Mouse (Mus musculus) heart, postnatal 0 days (tissue): ENCODE results near the gene Il17rd.

Source experiments
- CTCF ChIP-seq: IDR thresholded peaks from 2 replicates; pipeline ENCODE4 v1.5.1; 2016; ENCODE audit warnings: antibody characterized with exemption, control low read depth, low read depth
- EP300 ChIP-seq: IDR thresholded peaks from 2 replicates; pipeline ENCODE4 v1.6.1; 2016; ENCODE audit warnings: antibody characterized with exemption, low read depth

GRCm38 (mm10) chr14:27070128-27070527 lies 31.4 kb downstream of the Il17rd start:
- TF ChIP-seq CTCF (no peak), EP300 (no peak)
